Mouse (Mus musculus) adrenal gland, postnatal 4 days (tissue): ENCODE measurements around the gene Ugt1a5. TPM values are rescaled to one million over a fixed set of nuclear protein-coding genes. Genes with fewer than 3 reads are reported as not detected.
"Not testable (repeated sequence)": the region's sequence is repeated elsewhere in the genome, so short reads cannot be mapped to it uniquely, and the experiment has no call there.

Experiments
- DNase-seq, 2 experiments: peaks; one replicate each; pipeline ENCODE4 v3.0.0; 2021 to 2022; ENCODE audit warnings: low spot score in 2 of 2, mixed read lengths in 2 of 2
- long read RNA-seq, 2 experiments: library from polyadenylated mRNA; stranded (forward); transcript quantifications; one replicate each; pipeline ENCODE4 v2.0.0; 2021
- total RNA-seq, 2 experiments: library from RNA; stranded (reverse); gene quantifications; 2 replicates each; pipeline ENCODE4 v1.2.3; 2021

The Ugt1a5 gene
- total RNA-seq: under 1 TPM; 0.64 to 0.68 TPM
- long read RNA-seq, experiment 1: 0 reads
- long read RNA-seq, experiment 2, partial matches to known transcripts: 0 of 1 reads
- long read RNA-seq, experiment 2, other reads (novel, unspliced or antisense): 1 of 1 reads

DNA sequence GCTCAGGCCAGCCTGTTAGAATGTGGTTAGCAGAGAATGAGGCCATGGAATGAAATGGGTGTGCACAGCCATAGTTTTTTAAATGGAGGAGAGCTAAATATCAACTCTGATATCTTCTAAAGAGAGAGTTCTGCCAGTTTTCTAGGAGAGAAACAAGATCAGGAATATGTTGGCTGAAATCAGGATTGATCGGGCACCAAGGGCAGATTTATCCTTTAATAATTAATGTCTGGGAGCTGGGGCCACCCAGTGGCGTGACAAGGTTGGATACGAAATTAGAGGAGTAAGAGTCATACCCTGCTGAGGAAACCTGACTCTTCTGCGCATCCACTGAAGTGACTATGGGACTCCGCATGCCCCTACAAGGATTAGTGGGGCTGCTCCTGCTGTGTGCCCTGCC, at the start of gene Ugt1a5:
Gene Ugt1a5 (plus strand): TSS at position 302 of the 400 bp plus-strand sequence.
- DNase-seq: no peak

DNA sequence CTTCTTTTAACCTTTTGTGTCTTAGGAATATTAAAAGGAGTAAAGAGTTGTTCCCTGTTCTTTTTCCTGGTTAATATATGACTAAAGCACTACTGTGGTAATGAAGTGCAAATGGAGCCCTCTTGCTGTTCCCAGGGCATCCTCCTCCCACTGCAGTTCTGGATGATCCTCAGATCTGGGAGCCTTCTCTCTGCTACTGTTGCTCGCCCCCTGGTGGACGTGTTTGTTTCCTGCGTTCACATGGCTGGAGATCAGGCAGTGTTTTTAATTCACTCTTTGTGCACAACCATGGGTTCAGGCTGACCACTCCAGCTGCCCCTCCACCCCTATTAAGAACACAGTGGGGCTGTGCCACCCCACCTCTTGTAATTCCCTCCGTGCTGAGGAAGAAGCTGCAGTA, 45.3 kb upstream of the Ugt1a5 start:
- DNase-seq: not testable (repeated sequence)

DNA sequence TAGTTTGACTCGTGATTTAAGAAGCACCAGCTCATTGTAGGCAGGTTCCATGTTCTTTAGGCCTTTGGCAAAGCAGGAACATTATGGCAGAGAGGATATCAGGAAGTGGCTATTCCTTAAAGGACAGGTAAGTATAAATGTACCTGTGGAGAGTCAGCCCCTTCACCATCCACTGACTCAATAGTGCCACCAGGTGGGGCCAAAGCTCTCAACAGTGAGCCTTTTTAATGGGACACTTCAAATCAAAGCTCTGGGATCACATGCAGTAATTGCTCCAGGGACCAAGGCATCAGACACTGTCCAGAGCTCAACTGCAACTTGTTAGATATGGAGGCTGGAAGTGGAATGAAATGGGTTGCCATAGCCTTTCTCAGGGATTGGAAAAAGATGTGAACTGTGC, 44.3 kb upstream of the Ugt1a5 start:
- DNase-seq: not testable (repeated sequence)

DNA sequence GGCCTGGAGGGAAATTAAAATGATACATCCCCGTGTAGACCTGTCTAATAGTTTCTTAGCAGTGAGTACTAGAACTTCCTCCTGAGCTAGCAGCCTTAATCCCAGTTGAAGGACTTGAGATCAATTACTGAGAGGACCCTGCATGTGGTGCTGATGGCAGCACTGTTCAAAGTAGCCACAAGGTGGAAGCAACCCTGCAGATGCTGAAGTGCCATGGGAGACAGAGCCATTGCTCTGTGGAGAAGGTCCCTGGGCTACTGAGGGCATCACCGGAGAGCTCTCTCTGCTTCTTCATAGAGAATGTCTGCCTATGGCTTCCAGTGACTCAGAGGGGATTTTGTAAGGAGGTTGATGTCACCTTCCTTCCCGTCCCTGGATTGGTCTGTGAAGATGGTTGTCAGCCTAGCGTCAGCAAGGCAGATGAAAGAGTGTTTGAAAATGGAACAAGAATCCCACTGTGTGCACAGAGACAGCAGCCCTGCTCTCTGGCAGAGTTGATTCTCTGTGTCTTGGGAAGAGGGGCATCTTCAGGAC, 39.9 kb upstream of the Ugt1a5 start:
- not testable (repeated sequence) for DNase-seq

DNA sequence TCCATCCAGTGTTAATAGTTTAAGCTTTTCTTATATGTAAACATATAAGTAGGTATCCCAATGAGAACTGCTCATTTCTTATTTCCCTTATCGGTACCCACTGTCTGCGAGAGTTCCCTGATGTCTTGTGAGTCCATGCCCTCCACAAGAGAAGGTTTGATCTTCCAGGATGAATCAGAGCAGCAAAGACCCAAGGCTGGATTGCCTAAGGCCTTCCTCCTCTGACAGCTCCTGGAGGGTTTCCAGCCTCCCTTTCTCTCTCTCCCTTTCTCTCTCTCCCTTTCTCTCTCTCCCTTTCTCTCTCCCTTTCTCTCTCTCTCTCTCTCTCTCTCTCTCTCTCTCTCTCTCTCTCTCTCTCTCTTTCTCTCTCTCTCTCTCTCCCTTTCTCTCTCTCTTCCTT, 36.7 kb upstream of the Ugt1a5 start:
- not testable (repeated sequence) for DNase-seq

DNA sequence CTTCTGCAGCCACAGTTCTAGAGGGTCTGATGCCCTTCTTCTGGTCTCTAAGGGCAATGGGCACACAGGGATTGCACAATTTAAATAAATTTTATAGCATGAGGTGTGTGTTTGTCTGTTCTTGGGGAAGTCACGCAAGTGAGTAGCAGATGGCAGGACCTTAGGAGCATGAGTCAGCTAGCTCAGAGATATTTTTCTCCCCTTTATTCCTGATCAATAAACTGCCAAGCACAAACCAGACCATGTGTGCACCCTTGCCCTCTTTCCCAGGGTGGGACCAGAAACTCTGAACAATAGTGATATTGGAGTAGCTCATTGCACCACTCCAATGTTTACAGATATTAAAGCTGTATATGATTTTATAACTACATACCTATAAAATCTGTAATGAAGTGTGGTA, 35.6 kb upstream of the Ugt1a5 start:
- DNase-seq: not testable (repeated sequence)

DNA sequence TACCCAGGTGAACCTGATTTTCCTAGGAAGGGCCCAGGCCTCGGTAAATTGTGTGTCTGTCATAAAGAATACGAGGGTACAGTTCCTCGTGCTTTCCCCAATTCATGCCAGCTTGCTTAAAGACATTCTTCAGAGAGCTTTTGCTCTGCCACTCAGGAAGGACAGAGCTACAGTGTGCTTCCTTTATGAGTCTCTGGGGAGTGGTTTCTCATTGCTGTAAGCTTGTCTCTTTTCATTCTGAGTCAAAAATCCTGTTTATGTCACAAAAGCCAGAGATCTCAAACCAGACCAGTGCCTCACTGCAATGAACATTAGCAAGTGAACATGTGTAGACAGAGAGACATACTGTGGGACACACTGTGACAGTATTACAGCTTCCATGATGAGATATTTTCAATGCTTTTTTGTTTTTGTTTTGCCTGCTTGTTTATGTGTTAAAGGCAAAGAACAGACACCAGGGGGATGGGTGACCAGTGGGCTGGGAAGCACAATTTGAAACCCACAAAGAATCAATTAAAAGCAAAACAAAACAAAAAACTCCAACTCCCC, 31.8 kb upstream of the Ugt1a5 start:
- no peak for DNase-seq

DNA sequence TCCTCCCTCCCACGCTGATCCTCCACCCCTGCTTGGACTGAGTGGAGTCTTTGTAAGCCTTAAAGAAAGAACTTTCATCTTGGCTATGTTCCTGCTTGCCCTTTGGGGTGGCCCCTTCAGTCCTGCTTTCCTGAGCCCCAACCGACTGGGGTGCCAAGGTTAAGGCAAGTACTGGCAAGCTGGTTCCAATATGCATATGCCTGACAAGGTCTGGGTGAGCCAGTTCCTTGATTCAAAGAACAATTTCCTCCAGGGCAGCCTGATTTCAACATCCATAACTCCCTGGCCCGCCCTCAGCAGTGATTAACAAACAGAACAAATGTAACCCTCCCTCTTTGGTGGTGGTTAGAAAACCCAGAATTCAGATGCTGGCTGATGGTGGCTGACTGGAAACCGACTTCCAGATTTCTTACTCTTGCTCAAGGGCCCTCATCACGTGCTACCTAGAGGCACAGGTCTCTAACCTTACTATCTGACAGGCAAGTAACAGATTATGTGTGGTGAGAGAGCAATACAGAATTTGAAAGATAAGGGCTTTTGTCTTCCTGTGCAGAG, 31.3 kb upstream of the Ugt1a5 start, which contains the start of gene Ugt1a6a:
Gene Ugt1a6a (plus strand): TSS at position 353 of the 555 bp plus-strand sequence.
- not testable (repeated sequence) for DNase-seq

DNA sequence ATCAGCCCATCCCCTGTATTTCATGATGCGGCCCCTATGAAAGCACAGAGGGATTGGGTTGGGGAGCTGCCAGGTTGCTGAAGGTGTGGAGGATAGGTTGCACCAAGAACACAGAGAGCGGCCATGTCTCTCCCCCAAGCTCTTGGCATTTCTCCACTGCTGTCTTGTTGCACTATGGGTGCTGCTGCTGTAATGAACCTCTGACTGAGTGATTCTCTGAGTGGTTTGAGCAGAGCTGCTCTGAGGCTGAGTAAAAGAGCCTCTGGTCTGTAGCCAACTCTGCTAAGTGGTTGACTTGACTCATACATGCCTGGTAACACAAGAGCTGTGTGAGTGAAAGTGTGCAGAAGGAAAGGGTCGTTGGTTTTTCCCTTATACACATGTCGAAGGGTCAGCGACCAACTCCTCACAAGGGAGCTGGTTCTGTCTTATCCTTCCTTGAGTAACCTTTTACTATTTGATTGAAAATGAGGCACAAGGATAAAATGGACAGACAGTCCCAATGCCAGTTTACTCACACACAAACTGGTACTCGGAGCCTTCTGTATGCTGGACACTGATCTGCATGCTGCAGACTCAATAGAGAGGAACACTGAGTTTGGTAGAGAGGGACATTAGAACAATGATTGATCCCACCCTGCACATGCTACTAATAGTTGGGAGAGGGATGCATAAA, 30.4 kb upstream of the Ugt1a5 start:
- not testable (repeated sequence) for DNase-seq

DNA sequence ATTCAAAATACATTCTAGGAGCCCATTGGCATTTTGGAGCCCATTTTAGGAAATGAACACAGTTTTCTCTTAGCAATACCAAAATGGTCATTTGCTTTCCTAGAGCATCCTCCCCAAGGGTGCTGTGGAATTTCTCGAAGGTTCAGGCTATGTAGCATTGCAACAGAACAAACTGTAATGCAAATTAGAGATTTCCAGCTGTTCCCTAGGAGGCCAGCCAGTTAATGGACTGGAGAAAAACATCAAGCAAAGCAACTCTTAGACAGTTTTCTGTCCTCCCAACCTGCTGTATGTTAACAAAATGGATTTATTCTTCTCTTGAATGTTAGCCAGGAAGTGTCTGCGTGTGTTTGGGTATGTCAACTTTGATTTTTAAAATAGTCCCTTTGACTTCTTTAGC, 29.2 kb upstream of the Ugt1a5 start:
- DNase-seq: no peak

DNA sequence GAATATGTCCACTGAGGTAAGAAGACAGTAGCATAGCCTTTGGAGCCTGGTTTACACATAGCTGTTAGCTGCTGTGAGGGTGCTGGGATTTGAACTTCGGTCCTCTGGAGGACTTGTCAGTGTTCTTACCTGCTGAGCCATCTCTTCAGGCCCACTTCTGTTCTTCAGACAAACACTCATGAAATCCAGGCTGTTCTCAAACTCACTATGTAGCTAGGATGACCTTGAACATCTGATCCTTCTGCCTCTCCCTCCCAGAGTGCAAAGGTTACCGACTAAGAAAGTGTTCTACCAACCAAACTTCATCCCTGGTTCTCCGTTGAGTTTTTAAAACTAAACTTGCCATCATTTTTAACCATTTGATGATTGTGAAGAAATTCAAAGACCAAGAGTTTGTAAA, 28.5 kb upstream of the Ugt1a5 start:
- DNase-seq: no peak

DNA sequence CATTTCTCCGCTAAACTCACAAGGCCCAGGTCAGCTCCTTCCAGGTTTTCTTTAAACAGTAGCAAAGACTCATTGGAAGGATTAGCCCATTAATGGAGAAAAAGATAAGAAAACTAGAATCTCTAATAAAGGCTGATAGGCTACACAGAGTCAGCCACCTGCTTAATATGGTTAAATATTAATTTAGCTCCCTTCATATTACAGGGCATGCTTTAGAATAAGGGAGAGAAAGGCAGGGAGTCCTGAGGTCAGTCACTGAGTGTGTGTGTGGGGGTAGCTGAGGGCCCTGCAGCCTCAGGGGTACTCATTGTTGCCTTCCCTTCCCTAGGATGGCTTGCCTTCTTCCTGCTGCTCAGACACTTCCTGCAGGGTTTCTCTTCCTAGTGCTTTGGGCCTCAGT, 27.7 kb upstream of the Ugt1a5 start:
- no peak for DNase-seq

DNA sequence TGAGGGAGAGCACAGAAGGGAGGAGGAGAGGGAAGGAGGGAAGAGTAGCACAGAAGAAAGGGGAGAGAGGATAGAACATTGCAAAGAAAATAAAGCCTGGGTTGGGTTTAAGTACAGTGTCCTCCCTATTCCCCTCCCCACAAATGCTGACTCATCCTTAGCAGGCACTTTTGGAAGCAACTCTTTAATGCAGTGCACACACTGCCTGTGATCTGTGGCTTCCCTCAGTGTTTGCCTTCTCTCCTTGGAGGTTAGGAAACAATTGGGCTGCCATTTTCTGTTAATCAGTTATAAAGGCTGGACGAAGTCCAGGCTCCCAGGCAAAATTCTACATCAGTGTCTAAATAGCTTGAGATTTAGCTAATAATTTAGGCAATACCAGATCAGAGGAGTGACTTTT, 25.3 kb upstream of the Ugt1a5 start:
- not testable (repeated sequence) for DNase-seq

DNA sequence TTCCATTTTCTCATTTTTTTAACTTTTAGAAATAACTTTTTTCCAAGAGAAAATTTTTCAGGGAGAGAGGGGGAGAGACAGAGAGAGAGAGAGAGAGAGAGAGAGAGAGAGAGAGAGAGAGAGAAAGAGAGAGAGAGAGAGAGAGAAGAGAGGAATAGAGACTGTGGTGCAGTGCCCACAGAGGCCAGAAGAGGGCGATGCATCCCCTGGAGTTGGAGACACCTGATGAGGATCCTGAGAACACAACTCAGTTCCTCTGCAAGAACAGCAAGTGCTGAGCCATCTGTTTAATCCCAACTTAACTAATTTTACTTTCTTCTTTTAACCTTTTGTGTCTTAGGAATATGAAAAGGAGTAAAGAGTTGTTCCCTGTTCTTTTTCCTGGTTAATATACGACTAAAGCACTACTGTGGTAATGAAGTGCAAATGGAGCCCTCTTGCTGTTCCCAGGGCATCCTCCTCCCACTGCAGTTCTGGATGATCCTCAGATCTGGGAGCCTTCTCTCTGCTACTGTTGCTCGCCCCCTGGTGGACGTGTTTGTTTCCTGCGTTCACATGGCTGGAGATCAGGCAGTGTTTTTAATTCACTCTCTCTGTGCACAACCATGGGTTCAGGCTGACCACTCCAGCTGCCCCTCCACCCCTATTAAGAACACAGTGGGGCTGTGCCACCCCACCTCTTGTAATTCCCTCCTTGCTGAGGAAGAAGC, 21.7 kb upstream of the Ugt1a5 start:
- not testable (repeated sequence) for DNase-seq

DNA sequence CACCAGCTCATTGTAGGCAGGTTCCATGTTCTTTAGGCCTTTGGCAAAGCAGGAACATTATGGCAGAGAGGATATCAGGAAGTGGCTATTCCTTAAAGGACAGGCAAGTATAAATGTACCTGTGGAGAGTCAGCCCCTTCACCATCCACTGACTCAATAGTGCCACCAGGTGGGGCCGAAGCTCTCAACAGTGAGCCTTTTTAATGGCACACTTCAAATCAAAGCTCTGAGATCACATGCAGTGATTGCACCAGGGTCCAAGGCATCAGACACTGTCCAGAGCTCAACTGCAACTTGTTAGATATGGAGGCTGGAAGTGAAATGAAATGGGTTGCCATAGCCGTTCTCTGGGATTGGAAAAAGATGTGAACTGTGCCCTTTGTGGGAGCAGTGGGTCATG, 20.5 kb upstream of the Ugt1a5 start:
- DNase-seq: not testable (repeated sequence)

DNA sequence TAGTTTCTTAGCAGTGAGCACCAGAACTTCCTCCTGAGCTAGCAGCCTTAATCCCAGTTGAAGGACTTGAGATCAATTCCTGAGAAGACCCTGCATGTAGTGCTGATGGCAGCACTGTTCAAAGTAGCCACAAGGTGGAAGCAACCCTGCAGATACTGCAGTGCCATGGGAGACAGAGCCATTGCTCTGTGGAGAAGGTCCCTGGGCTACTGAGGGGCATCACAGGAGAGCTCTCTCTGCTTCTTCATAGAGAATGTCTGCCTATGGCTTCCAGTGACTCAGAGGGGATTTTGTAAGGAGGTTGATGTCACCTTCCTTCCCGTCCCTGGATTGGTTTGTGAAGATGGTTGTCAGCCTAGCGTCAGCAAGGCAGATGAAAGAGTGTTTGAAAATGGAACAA, 15.7 kb upstream of the Ugt1a5 start:
- DNase-seq: not testable (repeated sequence)

DNA sequence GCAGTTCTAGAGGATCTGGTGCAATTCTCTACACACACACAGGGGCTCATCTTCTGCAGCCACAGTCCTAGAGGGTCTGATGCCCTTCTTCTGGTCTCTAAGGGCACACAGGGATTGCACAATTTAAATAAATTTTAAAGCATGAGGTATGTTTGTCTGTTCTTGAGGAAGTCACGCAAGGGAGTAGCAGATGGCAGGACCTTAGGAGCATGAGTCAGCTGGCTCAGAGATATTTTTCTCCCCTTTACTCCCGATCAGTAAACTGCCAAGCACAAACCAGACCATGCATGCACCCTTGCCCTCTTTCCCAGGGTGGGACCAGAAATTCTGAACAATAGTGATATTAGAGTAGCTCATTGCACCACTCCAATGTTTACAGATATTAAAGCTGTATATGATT, 7.4 kb upstream of the Ugt1a5 start:
- DNase-seq: no peak

DNA sequence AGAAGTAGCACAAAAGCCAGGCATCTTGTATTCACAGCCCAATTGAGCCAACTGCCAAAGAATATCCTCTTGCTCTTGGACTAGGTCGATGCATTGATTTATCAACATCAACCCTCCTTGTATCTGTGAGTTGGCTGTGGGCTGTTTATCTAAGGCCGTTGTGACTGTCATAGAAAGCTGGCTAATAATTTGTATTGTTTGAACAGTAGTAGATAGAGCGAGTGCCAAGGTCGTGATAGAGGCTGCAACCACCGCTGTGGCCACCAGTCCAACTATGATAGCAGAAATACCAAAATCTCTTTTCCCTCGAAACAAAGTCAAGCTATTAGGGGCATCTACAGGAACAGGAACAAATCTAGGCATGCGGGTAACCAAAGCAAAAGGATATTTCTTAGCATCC, 6.4 kb downstream of the Ugt1a5 start:
- DNase-seq: not testable (repeated sequence)

DNA sequence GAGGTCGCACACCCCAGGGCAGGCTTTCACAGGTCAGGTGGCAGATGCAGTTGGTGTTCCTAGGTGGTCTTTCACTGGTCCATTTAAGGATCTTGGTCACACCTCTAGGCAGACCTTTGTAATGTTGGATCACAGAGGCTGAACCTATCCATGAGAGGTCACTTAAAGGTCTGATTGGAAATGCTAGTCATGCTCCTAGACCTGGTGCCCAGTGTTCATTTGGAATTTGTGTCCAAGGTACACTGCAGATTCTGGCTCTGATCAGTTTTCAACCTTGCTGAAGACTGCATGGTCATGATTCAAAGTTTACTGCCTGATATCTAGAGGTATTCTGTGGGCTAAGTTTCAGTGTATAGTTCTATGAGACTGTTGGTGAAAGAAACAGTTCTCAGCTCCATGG, 13.8 kb downstream of the Ugt1a5 start:
- DNase-seq: no peak

DNA sequence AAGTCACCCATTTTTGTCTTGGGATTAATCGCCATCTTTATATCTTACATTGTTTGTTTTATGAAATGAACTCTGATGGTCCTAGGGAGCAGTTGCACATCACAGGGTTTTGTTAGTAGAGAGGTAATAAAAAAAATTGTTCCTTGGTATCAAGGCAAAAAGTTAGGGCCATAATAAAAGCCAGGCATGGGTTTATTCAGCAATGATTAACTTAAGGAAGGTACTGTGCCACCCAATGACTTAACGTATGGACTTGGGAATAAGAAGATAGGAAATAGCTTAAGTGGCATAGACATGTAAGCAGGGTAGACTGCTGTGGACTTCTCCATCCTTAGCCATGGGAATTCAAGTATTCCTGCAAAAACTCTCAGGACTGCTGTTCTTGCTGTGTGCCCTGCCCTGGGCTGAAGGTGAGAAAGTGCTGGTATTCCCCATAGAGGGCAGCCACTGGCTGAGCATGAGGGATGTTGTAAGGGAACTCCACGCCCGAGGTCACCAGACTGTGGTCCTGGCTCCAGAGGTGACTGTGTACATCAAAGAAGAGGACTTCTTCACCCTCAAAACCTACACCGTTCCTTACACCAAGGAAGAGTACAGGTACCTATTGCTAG, 20.6 kb downstream of the Ugt1a5 start:
- no peak for DNase-seq

DNA sequence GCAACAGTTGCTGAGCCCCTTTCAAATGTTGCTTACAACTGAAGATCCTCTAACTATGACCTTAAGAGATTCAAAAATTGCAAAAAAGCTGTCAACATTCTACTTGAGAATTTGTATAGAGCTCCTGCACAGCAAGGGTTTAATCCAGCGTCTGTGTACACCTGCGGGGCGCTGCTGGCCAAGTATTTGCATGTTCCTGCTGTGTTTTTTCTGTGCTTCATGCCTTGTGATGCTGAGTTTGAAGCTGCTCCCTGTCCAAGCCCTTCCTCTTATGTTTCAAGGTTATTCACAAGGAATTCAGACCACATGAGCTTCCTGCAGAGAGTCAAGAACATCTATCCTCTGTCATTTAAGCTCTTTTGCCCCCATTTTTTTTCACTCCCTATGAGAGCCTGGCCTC, 26.3 kb downstream of the Ugt1a5 start:
- no peak for DNase-seq
